Mouse (Mus musculus) thymus, adult 2 months (tissue): Measurements from ENCODE around the gene Lbhd2.

ENCODE experiments used
- CTCF ChIP-seq: fragments of 200-500 bp; IDR thresholded peaks from 2 replicates; pipeline ENCODE4 v1.5.1; 2012; ENCODE audit warnings: mild to moderate bottlenecking, control low read depth, low read length, moderate library complexity, borderline replicate concordance; ENCODE audit not compliant: control insufficient read depth, poor library complexity, insufficient read depth; ENCODE audit errors: extremely low read depth
- POLR2A ChIP-seq: fragments of 200-500 bp; IDR thresholded peaks from 2 replicates; pipeline ENCODE4 v1.6.1; 2012; ENCODE audit warnings: mild to moderate bottlenecking, low read length, control low read depth, moderate library complexity; ENCODE audit not compliant: control insufficient read depth, poor library complexity, insufficient read depth; ENCODE audit errors: extremely low read depth

- no peak for TF ChIP-seq CTCF
- no peak for TF ChIP-seq POLR2A
Measured at GRCm38 (mm10) chr12:111428364-111428763, 21.8 kb downstream of the Lbhd2 start.
